Mouse (Mus musculus) stomach, postnatal 0 days (tissue): ENCODE results near the gene Bcas3.

Experiments used
- CTCF ChIP-seq: IDR thresholded peaks from 2 replicates; pipeline ENCODE4 v1.5.1; 2016; ENCODE audit warnings: antibody characterized with exemption, low read depth, mild to moderate bottlenecking, moderate library complexity
- EP300 ChIP-seq: optimal IDR thresholded peaks from 2 replicates; pipeline ENCODE3; 2016; ENCODE audit warnings: antibody characterized with exemption

DNA sequence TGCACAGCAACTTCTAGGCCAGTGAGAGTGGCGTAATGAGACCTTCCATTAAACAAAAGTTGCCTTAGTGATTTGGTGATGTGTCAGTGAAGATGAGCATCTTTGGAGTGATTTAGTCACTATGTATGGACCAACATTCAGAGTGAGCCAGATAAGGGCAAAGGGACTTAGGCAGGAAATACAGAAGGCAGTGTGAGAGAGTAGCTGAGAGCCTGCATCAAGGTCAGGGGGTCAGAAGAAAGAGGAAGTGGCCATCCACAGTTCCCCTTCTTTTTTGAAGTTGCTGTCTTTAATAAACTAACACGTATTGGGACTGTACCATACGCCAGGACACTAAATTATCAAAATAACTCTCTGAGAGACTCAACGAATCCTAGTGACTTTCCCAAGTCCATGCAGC is 344.5 kb downstream of the Bcas3 start:
- TF ChIP-seq CTCF (no peak), EP300 (no peak)
